Mouse (Mus musculus): ENCODE measurements at regions not wholly inside any gene's neighbourhood (a gene's known extent, or its start where the extent isn't known, plus 50 kb on each side); places are given as distances from the start of the nearest gene placed in this dataset.

DNA sequence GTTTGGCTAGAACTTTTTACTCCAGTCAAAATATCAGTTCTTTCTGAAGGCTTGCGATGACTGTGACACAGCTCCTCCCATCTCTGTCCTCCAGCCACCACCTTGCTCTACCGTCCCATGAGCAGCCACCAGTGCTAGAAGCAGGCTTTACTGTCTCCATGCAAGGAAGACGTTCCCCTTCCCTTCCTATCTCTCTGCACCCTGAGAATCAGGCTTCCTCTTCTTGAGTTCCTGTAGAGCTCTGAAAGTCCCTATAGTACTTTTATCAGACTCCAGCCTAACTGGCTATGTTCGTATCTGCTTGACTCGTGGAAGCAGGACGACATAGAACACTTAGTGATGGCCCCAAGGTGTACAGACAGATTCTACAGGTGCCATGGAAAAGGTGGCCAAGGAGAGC lies 173.2 kb downstream of the Irs2 start:
- no peaks in the 10 kb centered on the region for H3K27me3 ChIP-seq
- WGBS, result 80% methylated on average over 6 of the region's 6 CpGs
- no peaks in the 10 kb centered on the region for H3K9me3 ChIP-seq
- H3K27ac ChIP-seq, result no peak overlapping the region
- no peaks in the 10 kb centered on the region for H3K36me3 ChIP-seq
- no peak overlapping the region for H3K4me2 ChIP-seq
- no peaks in the 10 kb centered on the region for H3K4me1 ChIP-seq
- H3K4me3 ChIP-seq, result no peak overlapping the region
- H3K9ac ChIP-seq, result no peak overlapping the region
- ATAC-seq (ENCODE audit: insufficient number of reproducible peaks, low FRiP score, low TSS enrichment, low read depth), result no peak

- 82% methylated on average over 7 of the region's 7 CpGs for WGBS
Observed at GRCm38 (mm10) chr8:10831864-10832263, 176.4 kb downstream of the Irs2 start.

DNA sequence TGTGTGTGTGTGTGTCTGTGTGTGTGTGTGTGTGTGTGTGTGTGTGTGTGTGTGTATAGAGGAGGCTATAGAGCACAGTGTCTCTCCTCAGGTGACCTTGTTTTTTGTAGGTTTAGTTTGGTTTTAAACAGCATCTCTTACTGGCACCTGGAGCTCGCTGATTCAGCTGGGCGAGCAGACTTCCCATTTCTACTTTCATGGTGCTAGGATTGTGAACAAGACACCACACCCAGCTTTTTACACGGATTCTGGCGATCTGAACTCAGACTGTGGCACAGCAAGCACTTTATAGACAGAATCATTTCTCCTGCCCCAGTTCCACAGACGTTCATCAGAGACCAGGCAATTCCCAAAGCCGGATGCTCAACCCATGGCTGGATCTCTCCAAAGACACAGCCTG lies 177.0 kb downstream of the Irs2 start:
- no peak overlapping the region for H3K4me3 ChIP-seq
- 52% methylated on average over 6 of the region's 6 CpGs for WGBS
- no peak for ATAC-seq (ENCODE audit: insufficient number of reproducible peaks, low FRiP score, low TSS enrichment, low read depth)
- no peaks in the 10 kb centered on the region for H3K4me1 ChIP-seq
- no peak overlapping the region for H3K27ac ChIP-seq
- no peak overlapping the region for H3K9ac ChIP-seq
- no peaks in the 10 kb centered on the region for H3K36me3 ChIP-seq
- H3K4me2 ChIP-seq, result no peak overlapping the region
- no peaks in the 10 kb centered on the region for H3K9me3 ChIP-seq
- no peaks in the 10 kb centered on the region for H3K27me3 ChIP-seq

More at GRCm38 (mm10) chr8:10831864-10832263, 176.4 kb downstream of the Irs2 start:
- no peaks in the 10 kb centered on the region for H3K36me3 ChIP-seq
- H3K27ac ChIP-seq, result no peak overlapping the region
- H3K9me3 ChIP-seq, result no peaks in the 10 kb centered on the region
- no peak overlapping the region for H3K9ac ChIP-seq
- ATAC-seq (ENCODE audit: insufficient number of reproducible peaks, low FRiP score, low TSS enrichment, low read depth), result no peak
- no peaks in the 10 kb centered on the region for H3K4me1 ChIP-seq
- no peak overlapping the region for H3K4me3 ChIP-seq
- H3K4me2 ChIP-seq, result no peak overlapping the region
- H3K27me3 ChIP-seq, result no peaks in the 10 kb centered on the region

DNA sequence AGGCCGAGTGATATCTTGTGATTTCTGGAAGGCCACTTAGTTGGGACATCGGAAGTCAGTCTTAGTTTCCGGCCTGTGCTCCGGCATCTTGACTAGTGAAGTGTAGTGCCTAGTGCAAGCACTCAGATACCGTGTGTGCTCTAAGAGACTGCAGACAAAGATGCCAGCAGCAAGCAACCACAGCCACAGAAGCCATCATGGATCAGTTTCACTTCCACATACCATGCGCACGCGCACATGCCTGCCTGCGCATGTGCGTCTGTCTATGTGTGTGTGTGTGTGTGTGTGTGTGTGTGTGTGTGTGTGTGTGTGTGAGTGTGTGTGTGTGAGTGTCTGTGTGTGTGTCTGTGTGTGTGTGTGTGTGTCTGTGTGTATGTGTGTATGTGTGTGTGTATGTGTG lies 177.4 kb downstream of the Irs2 start:
- H3K4me3 ChIP-seq, result no peak overlapping the region
- H3K9me3 ChIP-seq, result no peaks in the 10 kb centered on the region
- 90% methylated on average over 10 of the region's 10 CpGs for WGBS
- no peak overlapping the region for H3K4me2 ChIP-seq
- H3K27ac ChIP-seq, result no peak overlapping the region
- no peak for ATAC-seq (ENCODE audit: insufficient number of reproducible peaks, low FRiP score, low TSS enrichment, low read depth)
- no peaks in the 10 kb centered on the region for H3K36me3 ChIP-seq
- H3K9ac ChIP-seq, result no peak overlapping the region
- no peaks in the 10 kb centered on the region for H3K4me1 ChIP-seq
- no peaks in the 10 kb centered on the region for H3K27me3 ChIP-seq

DNA sequence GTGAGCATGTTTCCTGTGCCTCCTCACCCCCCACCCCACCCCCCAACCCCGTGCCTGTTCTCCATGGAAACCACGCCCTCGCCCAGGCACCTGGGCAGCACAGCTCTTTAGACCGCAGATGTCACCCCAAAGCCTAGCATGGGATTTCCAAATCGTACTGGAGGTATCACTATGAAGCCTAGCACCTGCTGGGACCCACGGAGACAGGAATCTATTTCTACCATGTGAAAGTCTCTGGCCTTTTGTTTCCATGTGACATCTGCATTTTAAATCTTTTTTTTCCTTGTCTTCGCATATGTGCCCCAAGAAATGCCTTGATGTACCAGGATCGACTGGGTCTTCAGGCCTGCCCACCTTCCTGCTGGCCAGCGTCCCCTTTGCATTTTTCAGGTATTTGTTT lies 179.7 kb downstream of the Irs2 start:
- Histone ChIP-seq H3K4me3 (no peak overlapping the region), H3K27ac (no peak overlapping the region), H3K9ac (no peak overlapping the region), H3K4me2 (no peak overlapping the region), H3K36me3 (no peaks in the 10 kb centered on the region), H3K27me3 (no peaks in the 10 kb centered on the region), H3K9me3 (no peaks in the 10 kb centered on the region), H3K4me1 (no peaks in the 10 kb centered on the region)
- ATAC-seq (ENCODE audit: insufficient number of reproducible peaks, low FRiP score, low TSS enrichment, low read depth), result no peak
- 35% methylated on average over 9 of the region's 9 CpGs for WGBS

- Histone ChIP-seq H3K4me2 (no peak overlapping the region), H3K36me3 (no peaks in the 10 kb centered on the region), H3K9ac (no peak overlapping the region), H3K4me1 (no peaks in the 10 kb centered on the region), H3K4me3 (no peak overlapping the region), H3K9me3 (no peaks in the 10 kb centered on the region), H3K27me3 (no peaks in the 10 kb centered on the region), H3K27ac (no peak overlapping the region)
- WGBS, result 81% methylated on average over 6 of the region's 6 CpGs
- no peak for ATAC-seq (ENCODE audit: insufficient number of reproducible peaks, low FRiP score, low TSS enrichment, low read depth)
Observed at GRCm38 (mm10) chr8:10827560-10827959, 180.7 kb downstream of the Irs2 start.

DNA sequence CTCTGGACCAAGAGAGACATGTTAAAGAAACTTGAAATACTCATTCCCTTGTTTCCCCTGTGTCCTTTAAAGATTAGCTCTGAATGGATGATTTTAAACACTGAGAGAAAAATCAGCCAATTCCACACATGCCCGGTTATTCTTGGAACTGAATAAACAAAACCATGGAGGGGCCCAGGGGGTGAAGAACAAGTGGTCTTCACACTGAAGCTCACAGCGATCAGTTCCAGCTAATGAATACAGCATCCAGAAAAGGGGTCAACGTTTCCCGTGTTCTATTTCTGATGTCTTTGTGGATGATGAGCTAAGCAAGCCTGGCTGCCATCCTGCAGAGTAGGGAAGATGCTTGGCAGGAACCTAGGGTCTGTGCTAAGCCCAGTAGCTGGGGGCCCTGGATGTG lies 182.3 kb downstream of the Irs2 start:
- H3K27me3 ChIP-seq, result no peaks in the 10 kb centered on the region
- H3K36me3 ChIP-seq, result no peaks in the 10 kb centered on the region
- H3K27ac ChIP-seq, result no peak overlapping the region
- H3K4me3 ChIP-seq, result no peak overlapping the region
- 62% methylated on average over 4 of the region's 4 CpGs for WGBS
- no peak for ATAC-seq (ENCODE audit: insufficient number of reproducible peaks, low FRiP score, low TSS enrichment, low read depth)
- H3K9ac ChIP-seq, result no peak overlapping the region
- H3K4me2 ChIP-seq, result no peak overlapping the region
- H3K4me1 ChIP-seq, result no peaks in the 10 kb centered on the region
- no peaks in the 10 kb centered on the region for H3K9me3 ChIP-seq

DNA sequence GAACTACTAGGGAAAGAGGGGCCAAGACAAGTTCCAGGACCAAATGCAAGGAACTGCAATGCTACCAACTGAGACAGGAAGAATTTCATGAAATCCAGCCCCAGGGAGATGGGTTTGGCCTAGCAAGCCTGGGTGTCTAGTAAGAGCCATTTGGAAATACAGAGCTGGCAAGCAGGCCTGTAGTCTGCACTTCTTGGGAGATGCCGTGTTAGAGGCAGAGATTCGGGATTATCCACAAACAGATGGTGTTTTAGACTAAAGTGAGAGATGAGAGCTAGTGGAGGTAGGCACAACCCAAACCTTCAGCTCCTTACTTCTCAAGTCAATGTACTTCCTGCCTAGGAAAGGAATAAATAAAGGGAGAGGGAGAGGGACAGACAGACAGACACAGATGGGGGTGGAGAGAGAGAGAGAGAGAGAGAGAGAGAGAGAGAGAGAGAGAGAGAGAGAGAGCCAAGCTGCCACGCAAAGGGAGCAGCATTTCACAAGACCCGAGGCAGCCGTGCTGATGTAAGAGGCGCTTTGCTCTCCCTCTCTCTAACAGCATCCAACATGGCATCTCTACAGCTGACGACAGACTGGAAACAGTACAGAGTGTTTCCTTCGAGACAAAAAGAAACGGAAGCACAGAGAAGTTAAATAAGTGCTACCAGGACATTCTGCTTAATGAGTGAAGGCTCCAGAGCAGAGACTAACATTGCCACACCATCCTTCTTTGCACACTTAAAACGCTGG lies 182.9 kb downstream of the Irs2 start:
- Histone ChIP-seq H3K4me1 (no peaks in the 10 kb centered on the region), H3K9ac (no peak overlapping the region), H3K4me3 (no peak overlapping the region), H3K27ac (no peak overlapping the region), H3K9me3 (no peaks in the 10 kb centered on the region), H3K36me3 (no peaks in the 10 kb centered on the region), H3K27me3 (no peaks in the 10 kb centered on the region), H3K4me2 (no peak overlapping the region)
- no peak for ATAC-seq (ENCODE audit: insufficient number of reproducible peaks, low FRiP score, low TSS enrichment, low read depth)
- WGBS, result 56% methylated on average over 10 of the region's 10 CpGs

DNA sequence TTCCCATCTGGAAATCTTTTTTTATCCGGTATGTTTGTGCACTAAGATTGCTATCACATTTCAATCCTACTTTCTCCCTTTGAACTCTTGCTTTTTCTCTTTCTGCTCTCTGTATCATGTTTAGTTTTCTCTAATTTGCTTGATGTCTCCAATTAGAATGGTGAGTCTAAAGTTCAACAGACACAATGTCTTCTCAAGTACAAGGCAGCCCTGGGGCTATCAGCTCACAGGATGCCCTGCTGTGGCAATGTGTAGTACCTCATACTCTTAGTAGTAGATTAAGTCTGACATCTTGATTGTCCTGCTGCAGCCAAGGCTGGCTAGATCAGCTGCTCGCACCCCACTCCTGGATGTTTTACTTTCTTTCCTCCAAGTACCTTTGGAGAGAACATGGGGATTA lies 186.4 kb downstream of the Irs2 start:
- no peak overlapping the region for H3K27ac ChIP-seq
- ATAC-seq (ENCODE audit: insufficient number of reproducible peaks, low FRiP score, low TSS enrichment, low read depth), result no peak
- no peaks in the 10 kb centered on the region for H3K9me3 ChIP-seq
- H3K27me3 ChIP-seq, result no peaks in the 10 kb centered on the region
- H3K9ac ChIP-seq, result no peak overlapping the region
- no peak overlapping the region for H3K4me3 ChIP-seq
- no peaks in the 10 kb centered on the region for H3K4me1 ChIP-seq
- no peak overlapping the region for H3K4me2 ChIP-seq
- WGBS, result 52% methylated on average over 2 of the region's 2 CpGs
- H3K36me3 ChIP-seq, result no peaks in the 10 kb centered on the region

GRCm38 (mm10) chr8:10814499-10814898 lies 193.8 kb downstream of the Irs2 start:
- H3K9me3 ChIP-seq, result no peaks in the 10 kb centered on the region
- H3K36me3 ChIP-seq, result no peaks in the 10 kb centered on the region
- no peak overlapping the region for H3K9ac ChIP-seq
- H3K27me3 ChIP-seq, result no peaks in the 10 kb centered on the region
- H3K27ac ChIP-seq, result no peak overlapping the region
- no peak overlapping the region for H3K4me3 ChIP-seq
- peaks cover 8% of the 10 kb centered on the region; the same call in 1 of the 2 replicates for H3K4me1 ChIP-seq
- WGBS, result 77% methylated on average over 7 of the region's 7 CpGs
- no peak overlapping the region for H3K4me2 ChIP-seq
- ATAC-seq (ENCODE audit: insufficient number of reproducible peaks, low FRiP score, low TSS enrichment, low read depth), result no peak

GRCm38 (mm10) chr8:10812060-10812670 lies 196.1 kb downstream of the Irs2 start:
- H3K4me3 ChIP-seq, result no peak overlapping the region
- H3K4me2 ChIP-seq, result no peak overlapping the region
- H3K9ac ChIP-seq, result no peak overlapping the region
- peaks cover 8% of the 10 kb centered on the region; the same call in 1 of the 2 replicates for H3K4me1 ChIP-seq
- no peaks in the 10 kb centered on the region for H3K9me3 ChIP-seq
- H3K27ac ChIP-seq, result no peak overlapping the region
- no peak for ATAC-seq (ENCODE audit: insufficient number of reproducible peaks, low FRiP score, low TSS enrichment, low read depth)
- 59% methylated on average over 10 of the region's 10 CpGs for WGBS
- no peaks in the 10 kb centered on the region for H3K36me3 ChIP-seq
- H3K27me3 ChIP-seq, result no peaks in the 10 kb centered on the region

GRCm38 (mm10) chr8:10807040-10807439 lies 201.2 kb downstream of the Irs2 start:
- Histone ChIP-seq H3K36me3 (no peaks in the 10 kb centered on the region), H3K27ac (no peak overlapping the region), H3K27me3 (no peaks in the 10 kb centered on the region), H3K4me3 (no peak overlapping the region), H3K9me3 (no peaks in the 10 kb centered on the region), H3K4me2 (no peak overlapping the region), H3K9ac (no peak overlapping the region), H3K4me1 (peaks cover 4% of the 10 kb centered on the region; the same call in 1 of the 2 replicates)
- WGBS, result 91% methylated on average over 5 of the region's 5 CpGs
- ATAC-seq (ENCODE audit: insufficient number of reproducible peaks, low FRiP score, low TSS enrichment, low read depth), result no peak
